Mouse (Mus musculus): ENCODE data around the gene Nfrkb. TPM values are rescaled to one million over a fixed set of nuclear protein-coding genes. Genes with fewer than 3 reads are reported as not detected.
A peak's percentile ranks its signal among the peaks of the same experiment; 100 is the strongest.

The Nfrkb gene
- polyA plus RNA-seq, 1 experiment from 2014 or later = 6.1 TPM

GRCm38 (mm10) chr9:31376661-31377060 is 9.3 kb upstream of the Nfrkb start:
- Histone ChIP-seq H3K27me3 (no peaks in the 10 kb centered on the region), H3K4me1 (replicated peaks) (no peaks in the 10 kb centered on the region), H3K36me3 (replicated peaks) (peaks cover 19% of the 10 kb centered on the region), H3K9ac (no peak overlapping the region), H3K27ac (replicated peaks) (no peak overlapping the region), H3K4me2 (no peak overlapping the region), H3K9me3 (replicated peaks) (no peaks in the 10 kb centered on the region), H3K4me3 (replicated peaks) (no peak overlapping the region)
- no peak for ATAC-seq (ENCODE audit: insufficient read depth)

GRCm38 (mm10) chr9:31384786-31385499 is 1.0 kb upstream of the Nfrkb start:
- no peak overlapping the region for H3K9ac ChIP-seq
- peak overlapping the region; percentile 84; the same call in 1 of the 2 replicates for H3K4me3 ChIP-seq (replicated peaks)
- no peak for ATAC-seq (ENCODE audit: insufficient read depth)
- peaks cover 22% of the 10 kb centered on the region for H3K4me1 ChIP-seq (replicated peaks)
- no peaks in the 10 kb centered on the region for H3K27me3 ChIP-seq
- peak overlapping the region; percentile 81 for H3K4me2 ChIP-seq
- WGBS (ENCODE audit: insufficient replicate concordance) = 74% methylated on average over 17 of the region's 17 CpGs
- H3K27ac ChIP-seq (replicated peaks) = no peak overlapping the region
- H3K36me3 ChIP-seq (replicated peaks) = peaks cover 5% of the 10 kb centered on the region
- H3K9me3 ChIP-seq (replicated peaks) = no peaks in the 10 kb centered on the region

GRCm38 (mm10) chr9:31385500-31385869 is 507 bp upstream of the Nfrkb start:
- no peaks in the 10 kb centered on the region for H3K27me3 ChIP-seq
- H3K9me3 ChIP-seq (replicated peaks) = no peaks in the 10 kb centered on the region
- H3K9ac ChIP-seq = peak overlapping the region; percentile 90
- peak overlapping the region; percentile 81 for H3K4me2 ChIP-seq
- 26% methylated on average over 4 of the region's 4 CpGs for WGBS (ENCODE audit: insufficient replicate concordance)
- H3K4me1 ChIP-seq (replicated peaks) = peaks cover 22% of the 10 kb centered on the region
- peaks cover 6% of the 10 kb centered on the region for H3K36me3 ChIP-seq (replicated peaks)
- no peak overlapping the region for H3K27ac ChIP-seq (replicated peaks)
- peak; percentile 38 for ATAC-seq (ENCODE audit: insufficient read depth)
- H3K4me3 ChIP-seq (replicated peaks) = peak overlapping the region; percentile 84

GRCm38 (mm10) chr9:31386368-31387180 is 582 bp downstream of the Nfrkb start:
- Histone ChIP-seq H3K27ac (replicated peaks) (peak overlapping the region; percentile 73), H3K9ac (peak overlapping the region; percentile 90), H3K36me3 (replicated peaks) (peaks cover 16% of the 10 kb centered on the region), H3K27me3 (no peaks in the 10 kb centered on the region), H3K4me2 (peak overlapping the region; percentile 81), H3K4me3 (replicated peaks) (peak overlapping the region; percentile 84), H3K4me1 (replicated peaks) (peaks cover 22% of the 10 kb centered on the region), H3K9me3 (replicated peaks) (no peaks in the 10 kb centered on the region)
- ATAC-seq (ENCODE audit: insufficient read depth) = peak; percentile 47
- WGBS (ENCODE audit: insufficient replicate concordance) = 9% methylated on average over 43 of the region's 44 CpGs

- H3K27me3 ChIP-seq = no peaks in the 10 kb centered on the region
- H3K4me3 ChIP-seq (replicated peaks) = peak overlapping the region; percentile 84
- H3K27ac ChIP-seq (replicated peaks) = no peak overlapping the region
- H3K9ac ChIP-seq = no peak overlapping the region
- peaks cover 22% of the 10 kb centered on the region for H3K4me1 ChIP-seq (replicated peaks)
- peak overlapping the region; percentile 81 for H3K4me2 ChIP-seq
- 66% methylated on average over 5 of the region's 5 CpGs for WGBS (ENCODE audit: insufficient replicate concordance)
- ATAC-seq (ENCODE audit: insufficient read depth) = no peak
- no peaks in the 10 kb centered on the region for H3K9me3 ChIP-seq (replicated peaks)
- H3K36me3 ChIP-seq (replicated peaks) = peaks cover 21% of the 10 kb centered on the region
Measured at GRCm38 (mm10) chr9:31387206-31387605, 1.2 kb downstream of the Nfrkb start.

- H3K27ac ChIP-seq (replicated peaks) = no peak overlapping the region
- H3K4me3 ChIP-seq (replicated peaks) = no peak overlapping the region
- H3K9ac ChIP-seq = no peak overlapping the region
- 46% methylated on average over 4 of the region's 4 CpGs for WGBS (ENCODE audit: insufficient replicate concordance)
- H3K4me2 ChIP-seq = no peak overlapping the region
- no peaks in the 10 kb centered on the region for H3K9me3 ChIP-seq (replicated peaks)
- no peak for ATAC-seq (ENCODE audit: insufficient read depth)
- H3K27me3 ChIP-seq = no peaks in the 10 kb centered on the region
- H3K36me3 ChIP-seq (replicated peaks) = peaks cover 98% of the 10 kb centered on the region
- no peaks in the 10 kb centered on the region for H3K4me1 ChIP-seq (replicated peaks)
Measured at GRCm38 (mm10) chr9:31400441-31400840, 14.4 kb downstream of the Nfrkb start.

GRCm38 (mm10) chr9:31404311-31404710 is 18.3 kb downstream of the Nfrkb start:
- Histone ChIP-seq H3K36me3 (replicated peaks) (peaks cover 86% of the 10 kb centered on the region), H3K9ac (no peak overlapping the region), H3K4me2 (no peak overlapping the region), H3K27ac (replicated peaks) (no peak overlapping the region), H3K4me3 (replicated peaks) (no peak overlapping the region), H3K4me1 (replicated peaks) (no peaks in the 10 kb centered on the region), H3K27me3 (no peaks in the 10 kb centered on the region), H3K9me3 (replicated peaks) (no peaks in the 10 kb centered on the region)
- ATAC-seq (ENCODE audit: insufficient read depth) = no peak
- 86% methylated on average over 2 of the region's 2 CpGs for WGBS (ENCODE audit: insufficient replicate concordance)

GRCm38 (mm10) chr9:31405217-31405616 is 19.2 kb downstream of the Nfrkb start:
- Histone ChIP-seq H3K4me2 (no peak overlapping the region), H3K9ac (no peak overlapping the region), H3K9me3 (replicated peaks) (no peaks in the 10 kb centered on the region), H3K4me3 (replicated peaks) (no peak overlapping the region), H3K27ac (replicated peaks) (no peak overlapping the region), H3K4me1 (replicated peaks) (no peaks in the 10 kb centered on the region), H3K36me3 (replicated peaks) (peaks cover 86% of the 10 kb centered on the region), H3K27me3 (no peaks in the 10 kb centered on the region)
- ATAC-seq (ENCODE audit: insufficient read depth) = no peak
- WGBS (ENCODE audit: insufficient replicate concordance) = 57% methylated on average over 6 of the region's 6 CpGs

- Histone ChIP-seq H3K4me2 (no peak overlapping the region), H3K27ac (replicated peaks) (no peak overlapping the region), H3K27me3 (no peaks in the 10 kb centered on the region), H3K4me3 (replicated peaks) (no peak overlapping the region), H3K9ac (no peak overlapping the region), H3K36me3 (replicated peaks) (peaks cover 85% of the 10 kb centered on the region), H3K4me1 (replicated peaks) (no peaks in the 10 kb centered on the region), H3K9me3 (replicated peaks) (no peaks in the 10 kb centered on the region)
- ATAC-seq (ENCODE audit: insufficient read depth) = no peak
- 62% methylated on average over 4 of the region's 4 CpGs for WGBS (ENCODE audit: insufficient replicate concordance)
Measured at GRCm38 (mm10) chr9:31412165-31412564, 26.2 kb downstream of the Nfrkb start.

- 52% methylated on average over 1 of the region's 1 CpGs for WGBS (ENCODE audit: insufficient replicate concordance)
- Histone ChIP-seq H3K27me3 (no peaks in the 10 kb centered on the region), H3K36me3 (replicated peaks) (peaks cover 65% of the 10 kb centered on the region), H3K27ac (replicated peaks) (no peak overlapping the region), H3K4me1 (replicated peaks) (peaks cover 15% of the 10 kb centered on the region), H3K4me2 (no peak overlapping the region), H3K9ac (no peak overlapping the region), H3K4me3 (replicated peaks) (no peak overlapping the region), H3K9me3 (replicated peaks) (no peaks in the 10 kb centered on the region)
- ATAC-seq (ENCODE audit: insufficient read depth) = no peak
Measured at GRCm38 (mm10) chr9:31418821-31419220, 32.8 kb downstream of the Nfrkb start.

GRCm38 (mm10) chr9:31422143-31422542 is 36.2 kb downstream of the Nfrkb start:
- H3K9ac ChIP-seq = no peak overlapping the region
- H3K27ac ChIP-seq (replicated peaks) = peak overlapping the region; percentile 60; the same call in 1 of the 2 replicates
- H3K36me3 ChIP-seq (replicated peaks) = peaks cover 37% of the 10 kb centered on the region
- peak; percentile 92 for ATAC-seq (ENCODE audit: insufficient read depth)
- no peaks in the 10 kb centered on the region for H3K27me3 ChIP-seq
- 38% methylated on average over 5 of the region's 5 CpGs for WGBS (ENCODE audit: insufficient replicate concordance)
- peak overlapping the region; percentile 29 for H3K4me2 ChIP-seq
- H3K4me3 ChIP-seq (replicated peaks) = no peak overlapping the region
- no peaks in the 10 kb centered on the region for H3K9me3 ChIP-seq (replicated peaks)
- peaks cover 15% of the 10 kb centered on the region for H3K4me1 ChIP-seq (replicated peaks)

All from liver, embryonic 15.5 days (tissue).